Mouse (Mus musculus) adrenal gland, postnatal 4 days (tissue): ENCODE results near the gene Cntnap2. TPM values are rescaled to one million over a fixed set of nuclear protein-coding genes. Genes with fewer than 3 reads are reported as not detected.

Experiments
- DNase-seq, 2 experiments: peaks; one replicate each; pipeline ENCODE4 v3.0.0; 2021 to 2022; ENCODE audit warnings: low spot score in 2 of 2, mixed read lengths in 2 of 2
- long read RNA-seq, 2 experiments: library from polyadenylated mRNA; stranded (forward); transcript quantifications; one replicate each; pipeline ENCODE4 v2.0.0; 2021
- total RNA-seq, 2 experiments: library from RNA; stranded (reverse); gene quantifications; 2 replicates each; pipeline ENCODE4 v1.2.3; 2021

Cntnap2 gene
- 1 to 10 TPM; 4.9 to 5.3 TPM for total RNA-seq
- long read RNA-seq, experiment 1, partial matches to known transcripts: 0 of 3 reads
- long read RNA-seq, experiment 1, other reads (novel, unspliced or antisense): 3 of 3 reads
- long read RNA-seq, experiment 2, partial matches to known transcripts: 0 of 4 reads
- long read RNA-seq, experiment 2, other reads (novel, unspliced or antisense): 4 of 4 reads

- peak; percentile 22 to 33 for DNase-seq
These were observed at the start of gene Cntnap2 for GRCm38 (mm10) chr6:45059091-45059490. TSS of gene Cntnap2 (plus strand) at chr6:45059357.

GRCm38 (mm10) chr6:45026011-45026682 is 33.0 kb upstream of the Cntnap2 start:
- DNase-seq: no peak

- no peak for DNase-seq
These were observed 19.7 kb upstream of the Cntnap2 start for GRCm38 (mm10) chr6:45039454-45039853.

GRCm38 (mm10) chr6:45059556-45060471 is 657 bp downstream of the Cntnap2 start:
- DNase-seq: no peak

- DNase-seq: no peak
These were observed 3.2 kb downstream of the Cntnap2 start for GRCm38 (mm10) chr6:45062214-45062997.

- DNase-seq: no peak
These were observed 29.1 kb downstream of the Cntnap2 start for GRCm38 (mm10) chr6:45088304-45088703.

- no peak for DNase-seq
These were observed 54.5 kb downstream of the Cntnap2 start for GRCm38 (mm10) chr6:45113613-45114012.

- DNase-seq: no peak
These were observed 85.7 kb downstream of the Cntnap2 start for GRCm38 (mm10) chr6:45144882-45145281.

- DNase-seq: no peak
These were observed 145.9 kb downstream of the Cntnap2 start for GRCm38 (mm10) chr6:45205039-45205438.

GRCm38 (mm10) chr6:45214330-45214729 is 155.2 kb downstream of the Cntnap2 start:
- DNase-seq: no peak

- DNase-seq: no peak
These were observed 169.8 kb downstream of the Cntnap2 start for GRCm38 (mm10) chr6:45229002-45229401.

GRCm38 (mm10) chr6:45232571-45232970 is 173.4 kb downstream of the Cntnap2 start:
- no peak for DNase-seq

GRCm38 (mm10) chr6:45236531-45236930 is 177.4 kb downstream of the Cntnap2 start:
- no peak for DNase-seq

- DNase-seq: no peak
These were observed 179.0 kb downstream of the Cntnap2 start for GRCm38 (mm10) chr6:45238117-45238516.

- DNase-seq: no peak
These were observed 182.1 kb downstream of the Cntnap2 start for GRCm38 (mm10) chr6:45241218-45241617.

- no peak for DNase-seq
These were observed 185.5 kb downstream of the Cntnap2 start for GRCm38 (mm10) chr6:45244680-45245079.

- DNase-seq: no peak
These were observed 198.9 kb downstream of the Cntnap2 start for GRCm38 (mm10) chr6:45258047-45258446.

GRCm38 (mm10) chr6:45271537-45271936 is 212.4 kb downstream of the Cntnap2 start:
- no peak for DNase-seq

GRCm38 (mm10) chr6:45273259-45273775 is 214.2 kb downstream of the Cntnap2 start:
- no peak for DNase-seq

- DNase-seq: no peak
These were observed 231.0 kb downstream of the Cntnap2 start for GRCm38 (mm10) chr6:45290154-45290553.

GRCm38 (mm10) chr6:45317455-45317854 is 258.3 kb downstream of the Cntnap2 start:
- no peak for DNase-seq
